Mouse (Mus musculus) heart, adult 2 months (tissue): ENCODE measurements around the gene Mapk6. TPM values are rescaled to one million over a fixed set of nuclear protein-coding genes. Genes with fewer than 3 reads are reported as not detected.

Experiments used
- DNase-seq, 2 experiments: peaks; one replicate each; pipeline ENCODE4 v3.0.0; 2021
- H3K27ac ChIP-seq: fragments of 200-600 bp; 2 replicates; pipeline ENCODE4 v1.8.1; 2022
- H3K27me3 ChIP-seq: fragments of 200-500 bp; 2 replicates; pipeline ENCODE4 v1.6.1; 2012; ENCODE audit warnings: mild to moderate bottlenecking, low read length, inconsistent platforms, mixed read lengths; ENCODE audit not compliant: control insufficient read depth, insufficient read depth
- H3K36me3 ChIP-seq: fragments of 200-500 bp; 2 replicates; pipeline ENCODE4 v1.6.1; 2012; ENCODE audit warnings: low read length, inconsistent platforms; ENCODE audit not compliant: control insufficient read depth, insufficient read depth
- H3K4me1 ChIP-seq: fragments of 200-500 bp; 2 replicates; pipeline ENCODE4 v1.6.1; 2011; ENCODE audit warnings: low read length; ENCODE audit not compliant: control insufficient read depth, insufficient read depth
- H3K4me3 ChIP-seq: fragments of 200-600 bp; 2 replicates; pipeline ENCODE4 v1.8.1; 2022
- H3K79me2 ChIP-seq: fragments of 200-500 bp; replicated peaks from 2 replicates; pipeline ENCODE4 v1.6.1; 2012; ENCODE audit warnings: mild to moderate bottlenecking, inconsistent platforms, low read length, moderate library complexity, mixed read lengths; ENCODE audit not compliant: control insufficient read depth, insufficient read depth
- H3K9ac ChIP-seq: fragments of 200-500 bp; 2 replicates; pipeline ENCODE4 v1.6.1; 2012; ENCODE audit warnings: low read depth, mild to moderate bottlenecking, control low read depth, inconsistent platforms, low read length, mixed read lengths
- CTCF ChIP-seq: fragments of 200-600 bp; IDR thresholded peaks from 2 replicates; pipeline ENCODE4 v1.8.1; 2022; ENCODE audit warnings: antibody characterized with exemption, mild to moderate bottlenecking, moderate library complexity
- EP300 ChIP-seq: fragments of 200-500 bp; IDR thresholded peaks from 2 replicates; pipeline ENCODE4 v1.6.1; 2011; ENCODE audit warnings: low read depth, low read length, control low read depth; ENCODE audit not compliant: insufficient read depth
- POLR2A ChIP-seq: fragments of 200-500 bp; IDR thresholded peaks from 2 replicates; pipeline ENCODE4 v1.6.1; 2011; ENCODE audit warnings: mild to moderate bottlenecking, low read depth, low read length, control low read depth; ENCODE audit not compliant: insufficient read depth
- WGBS: fragments of 180-500 bp; shearing (Covaris S2); methylation state at CpG from one replicate; pipeline ENCODE4 v1.1.7; 2018; 5-methylcytosine and 5-hydroxymethylcytosine counted together
- intact Hi-C: fragments of 180-260 bp; cut with DNase I; formaldehyde crosslinking; loops from one replicate; pipeline ENCODE4 v1.15.1; 2025
- polyA plus RNA-seq: library from polyadenylated mRNA; depleted of rRNA; stranded (reverse); fragments of >200 nt; gene quantifications from 2 replicates; pipeline ENCODE4 v1.2.3, GENCODE M21; 2012
- total RNA-seq, 2 experiments: library from RNA; stranded (reverse); gene quantifications; 2 replicates each; pipeline ENCODE4 v1.2.3; 2021

Gene Mapk6
- total and polyA plus RNA-seq, 3 experiments = 11.2 to 26.8 (median 25.6) TPM

DNA sequence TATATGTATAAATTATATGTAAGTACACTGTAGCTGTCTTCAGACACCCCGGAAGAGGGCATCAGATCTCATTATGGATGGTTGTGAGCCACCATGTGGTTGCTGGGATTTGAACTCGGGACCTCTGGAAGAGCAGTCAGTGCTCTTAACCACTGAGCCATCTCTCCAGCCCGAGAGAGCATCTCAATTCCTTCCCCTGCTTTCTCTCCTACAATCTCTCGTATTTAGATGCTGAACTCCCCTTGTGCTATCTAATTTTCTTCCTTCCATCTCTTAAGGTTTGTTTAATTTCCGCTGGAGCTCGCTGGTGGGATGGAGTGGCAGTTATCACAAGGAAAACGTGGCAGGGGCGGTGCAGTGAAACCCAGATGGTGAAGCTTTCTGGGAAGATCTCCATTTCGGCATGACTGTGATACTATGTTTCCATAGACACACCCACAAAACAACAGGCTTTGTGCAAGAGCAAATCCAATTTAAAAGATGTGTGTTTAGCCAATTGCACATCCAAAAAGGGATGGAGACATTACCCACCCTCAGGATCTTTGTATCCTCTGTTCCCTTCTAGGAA is 52.6 kb downstream of the Mapk6 start:
- no peak for DNase-seq
- 54% methylated on average over 9 of the region's 9 CpGs for WGBS
- Histone ChIP-seq H3K4me1 (peaks cover 2% of the 10 kb centered on the region; the same call in 1 of the 2 replicates), H3K79me2 (no peaks in the 10 kb centered on the region), H3K36me3 (no peaks in the 10 kb centered on the region), H3K27me3 (no peaks in the 10 kb centered on the region), H3K9ac (no peak overlapping the region), H3K4me3 (no peak overlapping the region), H3K27ac (no peak overlapping the region)
- intact Hi-C loops = no loop called here
- TF ChIP-seq POLR2A (no peak), CTCF (no peak), EP300 (no peak)

DNA sequence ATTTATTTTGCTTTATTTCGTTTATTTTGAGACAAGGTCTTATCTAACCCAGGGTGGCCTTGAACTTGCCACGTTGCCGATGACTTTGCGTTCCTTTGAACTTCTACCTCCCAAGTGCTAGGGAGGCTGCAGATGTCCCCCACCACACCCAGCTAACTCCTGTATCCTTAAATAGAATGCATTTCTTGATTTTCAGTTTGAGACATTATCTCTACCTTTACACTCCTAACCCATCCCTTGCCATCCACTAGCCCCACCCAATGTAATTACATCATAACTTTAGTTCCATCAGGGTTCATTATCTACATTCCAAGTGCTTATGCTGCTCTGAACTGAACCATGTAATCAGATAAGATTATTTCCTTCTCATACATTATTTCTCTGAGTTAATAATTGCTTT is 54.0 kb downstream of the Mapk6 start:
- TF ChIP-seq POLR2A (no peak), EP300 (no peak), CTCF (no peak)
- Histone ChIP-seq H3K4me1 (no peaks in the 10 kb centered on the region), H3K4me3 (no peak overlapping the region), H3K9ac (no peak overlapping the region), H3K79me2 (no peaks in the 10 kb centered on the region), H3K36me3 (no peaks in the 10 kb centered on the region), H3K27me3 (no peaks in the 10 kb centered on the region), H3K27ac (no peak overlapping the region)
- no peak for DNase-seq
- intact Hi-C loops = no loop called here
- whole genome bisulfite sequencing = 77% methylated on average over 4 of the region's 4 CpGs

DNA sequence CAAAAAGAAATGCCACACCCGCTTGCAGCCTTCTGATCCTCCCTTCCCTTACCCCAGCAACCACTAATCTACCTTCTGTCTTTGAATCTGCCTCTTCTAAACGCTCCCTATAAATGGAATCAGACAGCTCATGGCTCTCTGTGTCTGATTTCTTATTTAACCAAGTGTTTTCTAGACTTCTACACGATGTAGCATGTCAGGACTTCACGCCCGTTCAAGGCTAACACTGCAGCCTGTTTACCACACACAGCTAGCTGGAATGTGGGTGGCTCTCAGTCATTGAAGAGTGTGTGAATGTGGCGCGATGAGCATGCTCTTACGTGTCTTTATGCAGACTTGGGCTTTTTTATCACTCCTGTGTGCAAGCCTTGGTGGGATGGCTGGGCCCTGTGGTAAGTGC is 56.7 kb downstream of the Mapk6 start:
- Histone ChIP-seq H3K27me3 (no peaks in the 10 kb centered on the region), H3K36me3 (no peaks in the 10 kb centered on the region), H3K79me2 (no peaks in the 10 kb centered on the region), H3K9ac (no peak overlapping the region), H3K27ac (no peak overlapping the region), H3K4me3 (no peak overlapping the region), H3K4me1 (no peaks in the 10 kb centered on the region)
- WGBS = 79% methylated on average over 8 of the region's 8 CpGs
- no peak for DNase-seq
- intact Hi-C loops = no loop called here
- no peak for TF ChIP-seq POLR2A
- no peak for TF ChIP-seq CTCF
- TF ChIP-seq EP300 = no peak

DNA sequence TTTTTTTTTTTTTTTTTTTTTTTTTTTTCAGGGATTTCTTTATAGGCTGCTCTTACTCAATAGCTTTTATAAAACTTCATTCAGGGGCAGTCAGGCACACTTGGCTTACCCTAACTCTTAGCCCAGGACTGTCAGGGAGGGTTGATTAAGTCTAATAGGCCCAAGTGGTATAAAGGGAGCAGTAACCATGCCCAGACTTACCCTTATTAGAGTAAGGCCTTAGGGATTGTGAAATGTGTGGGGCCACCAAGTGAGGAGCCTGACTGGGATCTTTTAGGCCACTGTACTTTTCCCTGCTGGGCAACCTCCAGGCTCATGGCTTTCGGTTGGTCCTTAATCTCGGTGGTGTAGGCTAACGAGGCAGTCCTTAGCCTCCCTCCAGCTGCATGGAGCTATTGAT is 61.2 kb downstream of the Mapk6 start:
- TF ChIP-seq EP300 = no peak
- TF ChIP-seq CTCF = no peak
- no peak for TF ChIP-seq POLR2A
- Histone ChIP-seq H3K36me3 (no peaks in the 10 kb centered on the region), H3K4me1 (no peaks in the 10 kb centered on the region), H3K79me2 (no peaks in the 10 kb centered on the region), H3K4me3 (no peak overlapping the region), H3K27ac (no peak overlapping the region), H3K9ac (no peak overlapping the region), H3K27me3 (no peaks in the 10 kb centered on the region)
- intact Hi-C loops = no loop called here
- DNase-seq = no peak
- WGBS = 90% methylated on average over 3 of the region's 3 CpGs

DNA sequence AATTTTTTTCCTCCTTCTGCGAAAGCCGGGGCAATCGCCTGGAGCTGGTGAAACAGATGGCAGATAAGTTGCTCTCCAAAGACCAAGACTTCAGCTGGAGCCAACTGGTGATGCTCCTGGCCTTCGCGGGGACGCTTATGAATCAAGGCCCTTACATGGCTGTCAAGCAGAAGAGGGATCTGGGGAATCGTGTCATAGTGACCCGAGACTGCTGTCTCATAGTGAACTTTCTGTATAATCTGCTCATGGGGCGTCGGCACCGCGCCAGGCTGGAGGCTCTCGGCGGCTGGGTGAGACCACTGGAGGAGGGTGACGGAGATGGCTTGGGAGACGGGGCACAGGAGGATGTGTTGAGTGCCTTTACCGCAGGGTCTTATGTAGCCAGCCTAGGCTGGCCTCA is 61.7 kb downstream of the Mapk6 start:
- Histone ChIP-seq H3K4me1 (no peaks in the 10 kb centered on the region), H3K9ac (no peak overlapping the region), H3K79me2 (no peaks in the 10 kb centered on the region), H3K27ac (no peak overlapping the region), H3K4me3 (no peak overlapping the region), H3K27me3 (no peaks in the 10 kb centered on the region), H3K36me3 (no peaks in the 10 kb centered on the region)
- intact Hi-C loops = no loop called here
- no peak for TF ChIP-seq EP300
- no peak for TF ChIP-seq POLR2A
- no peak for TF ChIP-seq CTCF
- DNase-seq = no peak
- WGBS = 90% methylated on average over 17 of the region's 17 CpGs

DNA sequence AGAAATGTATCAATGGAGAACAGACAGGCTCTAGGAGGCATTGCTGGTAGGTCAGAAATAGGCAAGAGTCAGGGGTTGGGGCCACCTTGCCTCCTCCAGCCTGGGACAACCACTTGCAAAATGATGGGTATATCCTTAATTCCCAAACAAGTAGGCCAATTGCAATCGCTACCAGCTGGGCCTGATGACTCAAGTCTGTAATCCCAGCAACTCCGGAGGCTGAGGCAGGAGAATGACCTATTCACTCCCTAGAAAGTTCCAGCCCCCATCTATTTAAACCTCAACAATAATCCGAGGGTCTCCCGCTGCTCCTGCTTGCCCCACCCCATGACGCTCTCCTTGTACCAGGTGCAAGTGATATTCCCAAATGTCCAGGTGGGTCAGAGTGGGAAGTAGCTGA is 62.3 kb downstream of the Mapk6 start, which contains the start of gene Bcl2l10:
Gene Bcl2l10, plus strand, starts transcription at position 301 of the 400 bp plus-strand sequence.
- H3K4me3 ChIP-seq = no peak within 1 kb of the TSS
- intact Hi-C loops = no loop called here
- no peak within 1 kb of the TSS for H3K27ac ChIP-seq
- no peak for TF ChIP-seq EP300
- no peak for TF ChIP-seq CTCF
- H3K9ac ChIP-seq = no peak within 1 kb of the TSS
- H3K4me1 ChIP-seq = no peaks in the 10 kb centered on the region
- DNase-seq = no peak
- 91% methylated on average over 5 of the region's 5 CpGs for WGBS
- no peaks in the 10 kb centered on the region for H3K36me3 ChIP-seq
- H3K79me2 ChIP-seq = no peaks in the 10 kb centered on the region
- H3K27me3 ChIP-seq = no peaks in the 10 kb centered on the region
